Mouse (Mus musculus) lung, postnatal 25 days (tissue): ENCODE results near the gene Zfp90.
A peak's percentile ranks its signal among the peaks of the same experiment; 100 is the strongest.

Source experiments
- DNase-seq: peaks from one replicate; pipeline ENCODE4 v3.0.0; 2022; ENCODE audit warnings: low spot score

Zfp90 gene

GRCm38 (mm10) chr8:106433667-106434066, 18.5 kb downstream of the Zfp90 start:
- peak; percentile 15 for DNase-seq

- peak; percentile 75 for DNase-seq
Observed at GRCm38 (mm10) chr8:106437781-106438180, 22.7 kb downstream of the Zfp90 start.

- no peak for DNase-seq
Observed at GRCm38 (mm10) chr8:106440146-106440545, 25.0 kb downstream of the Zfp90 start.

GRCm38 (mm10) chr8:106442740-106443139, 27.6 kb downstream of the Zfp90 start:
- no peak for DNase-seq

- DNase-seq = no peak
Observed at GRCm38 (mm10) chr8:106451301-106452085, 36.4 kb downstream of the Zfp90 start.

- DNase-seq = no peak
Observed at GRCm38 (mm10) chr8:106452701-106453481, 37.8 kb downstream of the Zfp90 start.

- no peak for DNase-seq
Observed at GRCm38 (mm10) chr8:106454036-106454435, 38.9 kb downstream of the Zfp90 start.

GRCm38 (mm10) chr8:106462131-106462530, 47.0 kb downstream of the Zfp90 start:
- DNase-seq = no peak

- DNase-seq = no peak
Observed at GRCm38 (mm10) chr8:106463795-106464194, 48.7 kb downstream of the Zfp90 start.

- DNase-seq = no peak
Observed at GRCm38 (mm10) chr8:106469485-106469884, 54.4 kb downstream of the Zfp90 start.

GRCm38 (mm10) chr8:106474001-106474400, 58.9 kb downstream of the Zfp90 start:
- no peak for DNase-seq
